Comparison of ENCODE assay signal across 8 mouse cellular contexts in the genomic region with DNA sequence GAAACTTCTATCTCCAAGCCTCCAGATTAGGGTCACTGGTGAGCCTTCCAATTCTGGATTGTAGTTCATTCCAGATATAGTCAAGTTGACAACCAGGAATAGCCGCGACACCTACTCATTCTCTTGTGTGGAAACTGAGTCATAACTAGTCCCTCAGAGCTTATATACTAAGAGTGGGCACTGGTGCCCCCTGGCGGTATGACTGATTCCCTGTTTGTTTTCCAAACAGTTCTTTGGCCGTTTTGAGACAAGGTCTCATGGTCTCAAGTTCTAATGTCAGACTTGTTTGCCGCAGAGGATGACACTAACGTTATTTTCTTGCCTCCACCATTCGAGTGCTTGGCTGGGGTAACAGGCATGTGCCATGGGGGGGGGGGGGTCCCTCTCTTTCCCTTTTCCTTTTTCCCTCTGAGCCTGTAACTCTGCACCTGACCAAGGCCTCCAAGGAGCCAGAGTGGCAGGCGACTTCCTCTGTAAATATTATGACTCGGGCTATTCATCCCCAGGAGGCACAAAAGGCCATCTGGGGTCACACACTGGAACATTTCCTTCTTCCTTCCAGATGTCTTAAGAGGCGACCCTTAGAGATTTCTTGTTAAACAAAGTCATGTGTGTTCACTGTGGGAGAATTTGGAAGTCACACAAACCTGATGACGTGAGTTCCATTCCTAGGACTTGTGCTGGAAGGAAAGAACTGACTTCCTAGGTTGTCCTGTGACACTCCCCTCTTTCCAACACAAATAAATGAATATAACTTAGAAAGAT. TPM values are rescaled to one million over a fixed set of nuclear protein-coding genes. Genes with fewer than 3 reads are reported as not detected.
A peak's percentile ranks its signal among the peaks of the same experiment; 100 is the strongest.
DNase-seq lines count a peak whose midpoint lies in the region.

No protein-coding gene starts in this region.

- DNase-seq in right cerebral cortex, adult 18-20 months: peak; percentile 70
- no peak for DNase-seq in right cerebral cortex, postnatal 36 days (ENCODE audit: low spot score in 2 of 2)
- peak; percentile 66 for DNase-seq in cerebellum, adult 8-10 months
- peak; percentile 66 to 72 for DNase-seq in gastrocnemius, postnatal 36 days
- peak; percentile 90 for DNase-seq in kidney, adult 18-20 months
- peak; percentile 85 for DNase-seq in liver
- DNase-seq in retina, embryonic 14.5 days (ENCODE audit: low spot score): peak; percentile 89
- DNase-seq in yolk sac, embryonic 10.5 days (ENCODE audit: low spot score): no peak

- intact Hi-C loops in gastrocnemius, postnatal 36 days (cut with DNase I): loop anchor here (1.0 kb wide), 1 partner anchor 32 kb away; no protein-coding TSS in a partner anchor

RNA-seq across cellular contexts. Expression of a gene that starts 2.3 kb away (rescaled TPM):
- 10 to 100 TPM; 36.8 to 37.3 TPM for total RNA-seq in gastrocnemius, postnatal 36 days (2021)

RNA-seq across cellular contexts. Expression of a gene that starts 8.6 kb away (rescaled TPM):
- 10 to 100 TPM; 20.7 to 21.4 TPM for total RNA-seq in gastrocnemius, postnatal 36 days (2021)

RNA-seq across cellular contexts. Expression of a gene that starts 24.3 kb away (rescaled TPM):
- 10 to 100 TPM; 14.3 to 16.1 TPM for total RNA-seq in gastrocnemius, postnatal 36 days (2021)

RNA-seq across cellular contexts. Expression of a gene that starts 28.7 kb away (rescaled TPM):
- total RNA-seq in gastrocnemius, postnatal 36 days (2021): 1 to 10 TPM; 1.9 to 2.1 TPM

RNA-seq across cellular contexts. Expression of a gene that starts 33.8 kb away (rescaled TPM):
- total RNA-seq in gastrocnemius, postnatal 36 days (2021): not detected

Comparison
In these comparisons a context has a peak if more than half of its experiments do, and no peak if none do; other contexts are left out.
1. DNase-seq: peak in right cerebral cortex, adult 18-20 months (single experiment), cerebellum, adult 8-10 months (single experiment), gastrocnemius, postnatal 36 days (2 of 2), kidney, adult 18-20 months (single experiment), liver (single experiment) and retina, embryonic 14.5 days (single experiment); none in right cerebral cortex, postnatal 36 days (0 of 2) and yolk sac, embryonic 10.5 days (single experiment).